Comparison of ENCODE assay signal across 19 mouse cellular contexts in the genomic region with DNA sequence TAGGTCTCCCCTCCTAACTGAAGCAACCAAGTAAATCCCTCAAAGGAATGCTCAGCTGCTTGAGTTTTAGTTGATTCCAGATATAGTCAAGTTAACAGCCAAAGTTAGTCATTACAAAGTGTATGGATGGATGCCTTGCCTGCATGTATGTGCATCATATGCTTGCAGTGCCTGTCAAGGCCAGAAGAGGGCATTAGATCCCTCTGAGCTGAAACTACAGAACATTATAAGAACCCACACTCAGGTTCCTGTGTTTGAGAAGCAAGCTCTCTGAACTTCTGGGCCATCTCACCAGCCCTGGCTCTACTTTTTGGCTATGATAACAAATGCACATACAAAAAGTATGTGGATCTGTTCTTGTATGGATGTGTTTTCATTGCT. TPM values are rescaled to one million over a fixed set of nuclear protein-coding genes. Genes with fewer than 3 reads are reported as not detected.
DNase-seq lines count a peak whose midpoint lies in the region; ATAC-seq and TF ChIP-seq lines count a peak whose summit lies in the region.
"Had no signal": no experiment of that assay in that cellular context is flagged by ENCODE, and none has a peak within 500 bp of the region (broad histone marks: within the 10 kb centered on the region; RNA-seq: fewer than 3 reads in every experiment).

No protein-coding gene starts in this region.

- no peaks in the 10 kb centered on the region for H3K27me3 ChIP-seq in hindbrain, postnatal 0 days (ENCODE audit: insufficient read depth, low read length)
- H3K27me3 ChIP-seq in hindbrain, embryonic 14.5 days (ENCODE audit: control insufficient read depth, insufficient read depth, low read length): no peaks in the 10 kb centered on the region
- H3K27me3 ChIP-seq in lung, embryonic 14.5 days (ENCODE audit: insufficient read depth, low read length): no peaks in the 10 kb centered on the region
- H3K27me3 ChIP-seq in MEL (ENCODE audit: control insufficient read depth in 1 of 2, insufficient read depth in 2 of 2, low read length in 2 of 2): no peaks in the 10 kb centered on the region
- H3K27me3 ChIP-seq in stomach, postnatal 0 days (ENCODE audit: control insufficient read depth, insufficient read depth, low read length): no peaks in the 10 kb centered on the region
- H3K27me3 ChIP-seq: embryonic facial prominence, embryonic 12.5 days; kidney, embryonic 15.5 days; limb, embryonic 13.5 days had no signal

- H3K27ac ChIP-seq in hindbrain, postnatal 0 days: no peak overlapping the region
- no peak overlapping the region for H3K27ac ChIP-seq in hindbrain, embryonic 14.5 days
- H3K27ac ChIP-seq in lung, embryonic 14.5 days (ENCODE audit: low read depth): no peak overlapping the region
- H3K27ac ChIP-seq in MEL (ENCODE audit: control insufficient read depth, low read depth, low read length): no peak overlapping the region
- H3K27ac ChIP-seq in stomach, postnatal 0 days (replicated peaks): no peak overlapping the region
- H3K27ac ChIP-seq: embryonic facial prominence, embryonic 12.5 days; kidney, embryonic 15.5 days; limb, embryonic 13.5 days had no signal

- ATAC-seq in hindbrain, postnatal 0 days: no peak
- ATAC-seq in hindbrain, embryonic 14.5 days (ENCODE audit: low FRiP score): no peak
- no peak for ATAC-seq in lung, embryonic 14.5 days (ENCODE audit: insufficient read depth)
- no peak for ATAC-seq in stomach, postnatal 0 days (ENCODE audit: low FRiP score, low TSS enrichment)

- H3K79me2 ChIP-seq in MEL (ENCODE audit: control insufficient read depth, insufficient read depth, low read length, poor library complexity): no peaks in the 10 kb centered on the region

- TF ChIP-seq POLR2A in MEL (IDR thresholded peaks at IDR 0.05; ENCODE audit: control insufficient read depth in 1 of 2, insufficient read depth in 1 of 2, low read depth in 1 of 2, low read length in 2 of 2, poor library complexity in 1 of 2): no peak

- no peaks in the 10 kb centered on the region for H3K4me1 ChIP-seq in hindbrain, postnatal 0 days (ENCODE audit: insufficient read depth, low read length)
- no peaks in the 10 kb centered on the region for H3K4me1 ChIP-seq in hindbrain, embryonic 14.5 days (replicated peaks; ENCODE audit: control insufficient read depth, insufficient read depth, low read length)
- H3K4me1 ChIP-seq in lung, embryonic 14.5 days (ENCODE audit: insufficient read depth): peaks cover 18% of the 10 kb centered on the region
- peaks cover 20 to 48% of the 10 kb centered on the region in 2 experiments for H3K4me1 ChIP-seq in MEL (ENCODE audit: control insufficient read depth in 1 of 2, insufficient read depth in 2 of 2, low read length in 2 of 2)
- no peaks in the 10 kb centered on the region for H3K4me1 ChIP-seq in stomach, postnatal 0 days (replicated peaks; ENCODE audit: control insufficient read depth, insufficient read depth)
- H3K4me1 ChIP-seq: limb, embryonic 13.5 days had no signal

- peak; percentile 40 for TF ChIP-seq CTCF in hindbrain, postnatal 0 days (IDR thresholded peaks at IDR 0.05; ENCODE audit: low read depth)
- TF ChIP-seq CTCF in lung, embryonic 14.5 days (IDR thresholded peaks at IDR 0.05; ENCODE audit: low read depth): peak; percentile 36
- TF ChIP-seq CTCF in MEL (IDR thresholded peaks at IDR 0.05 in 2 of 3, conservative IDR thresholded peaks at IDR 0.05 in 1 of 3; ENCODE audit: control insufficient read depth in 1 of 3, insufficient read depth in 1 of 3, low read depth in 2 of 3, low read length in 3 of 3, poor library complexity in 1 of 3, severe bottlenecking in 1 of 3): peak; percentile 24 to 49 (median 35)
- peak; percentile 38 for TF ChIP-seq CTCF in stomach, postnatal 0 days (IDR thresholded peaks at IDR 0.05; ENCODE audit: low read depth)

- H3K36me3 ChIP-seq in hindbrain, postnatal 0 days (ENCODE audit: insufficient read depth, low read length): peaks cover 16% of the 10 kb centered on the region
- no peaks in the 10 kb centered on the region; the same call in 1 of the 2 replicates for H3K36me3 ChIP-seq in hindbrain, embryonic 14.5 days (replicated peaks; ENCODE audit: control insufficient read depth, insufficient read depth)
- no peaks in the 10 kb centered on the region for H3K36me3 ChIP-seq in lung, embryonic 14.5 days (ENCODE audit: insufficient read depth)
- H3K36me3 ChIP-seq in MEL (ENCODE audit: control insufficient read depth in 1 of 2, insufficient read depth in 2 of 2, low read length in 2 of 2): peaks cover 0 to 26% of the 10 kb centered on the region in 2 experiments; a peak in 2 of 4 replicates
- H3K36me3 ChIP-seq in stomach, postnatal 0 days (ENCODE audit: control insufficient read depth, insufficient read depth, low read length): no peaks in the 10 kb centered on the region
- H3K36me3 ChIP-seq: embryonic facial prominence, embryonic 12.5 days; kidney, embryonic 15.5 days had no signal

- H3K4me2 ChIP-seq in hindbrain, postnatal 0 days (ENCODE audit: low read depth, low read length): no peak overlapping the region
- no peak overlapping the region for H3K4me2 ChIP-seq in hindbrain, embryonic 14.5 days (replicated peaks)
- no peak overlapping the region for H3K4me2 ChIP-seq in lung, embryonic 14.5 days
- H3K4me2 ChIP-seq in stomach, postnatal 0 days (replicated peaks; ENCODE audit: low read depth): no peak overlapping the region
- H3K4me2 ChIP-seq: embryonic facial prominence, embryonic 12.5 days; heart, embryonic 11.5 days; kidney, embryonic 15.5 days; limb, embryonic 13.5 days had no signal

- H3K9ac ChIP-seq in hindbrain, postnatal 0 days (replicated peaks; ENCODE audit: low read length): no peak overlapping the region
- H3K9ac ChIP-seq in hindbrain, embryonic 14.5 days: no peak overlapping the region
- no peak overlapping the region for H3K9ac ChIP-seq in lung, embryonic 14.5 days
- no peak overlapping the region for H3K9ac ChIP-seq in MEL (ENCODE audit: control insufficient read depth, low read depth, low read length, poor library complexity, severe bottlenecking)
- H3K9ac ChIP-seq in stomach, postnatal 0 days (ENCODE audit: low read length): no peak overlapping the region
- H3K9ac ChIP-seq: embryonic facial prominence, embryonic 12.5 days; kidney, embryonic 15.5 days; limb, embryonic 13.5 days had no signal

- no peak for TF ChIP-seq EP300 in MEL (IDR thresholded peaks at IDR 0.05; ENCODE audit: low read depth in 1 of 2, low read length in 2 of 2)
- TF ChIP-seq EP300 in stomach, postnatal 0 days (optimal IDR thresholded peaks at IDR 0.05): no peak

- no peak for DNase-seq in hindbrain, postnatal 0 days (ENCODE audit: low spot score)
- no peak for DNase-seq in hindbrain, embryonic 14.5 days (ENCODE audit: low spot score)
- DNase-seq in lung, embryonic 14.5 days: no peak
- DNase-seq in lung, postnatal 25 days (ENCODE audit: low spot score): no peak
- no peak for DNase-seq in MEL (ENCODE audit: low read depth, low spot score)
- no peak for DNase-seq in stomach, postnatal 0 days (ENCODE audit: low spot score)
- no peak for DNase-seq in cerebellum, adult 11 months
- DNase-seq: cerebellum, adult 9-10 months; gastrocnemius, postnatal 25 days; heart, postnatal 36 days; lung, adult 18-20 months; midbrain, embryonic 14.5 days; retina, postnatal 1 day; right cerebral cortex, postnatal 4 days had no signal

- H3K4me3 ChIP-seq in hindbrain, postnatal 0 days (ENCODE audit: low read length): no peak overlapping the region
- H3K4me3 ChIP-seq in hindbrain, embryonic 14.5 days (replicated peaks; ENCODE audit: low read length): no peak overlapping the region
- no peak overlapping the region for H3K4me3 ChIP-seq in lung, embryonic 14.5 days (ENCODE audit: low read depth, low read length)
- H3K4me3 ChIP-seq in MEL (ENCODE audit: control insufficient read depth in 1 of 2, insufficient read depth in 1 of 2, low read depth in 2 of 2, low read length in 2 of 2): no peak overlapping the region
- no peak overlapping the region for H3K4me3 ChIP-seq in stomach, postnatal 0 days (ENCODE audit: low read depth, low read length)
- H3K4me3 ChIP-seq: embryonic facial prominence, embryonic 12.5 days; kidney, embryonic 15.5 days; limb, embryonic 13.5 days had no signal

- no peaks in the 10 kb centered on the region for H3K9me3 ChIP-seq in hindbrain, postnatal 0 days (ENCODE audit: low read length)
- no peaks in the 10 kb centered on the region for H3K9me3 ChIP-seq in hindbrain, embryonic 14.5 days (ENCODE audit: control insufficient read depth, low read length)
- no peaks in the 10 kb centered on the region for H3K9me3 ChIP-seq in lung, embryonic 14.5 days (ENCODE audit: low read depth, low read length)
- H3K9me3 ChIP-seq in MEL (replicated peaks; ENCODE audit: insufficient read depth, low read length): no peaks in the 10 kb centered on the region
- no peaks in the 10 kb centered on the region for H3K9me3 ChIP-seq in stomach, postnatal 0 days (ENCODE audit: control insufficient read depth, low read length)
- H3K9me3 ChIP-seq: embryonic facial prominence, embryonic 12.5 days; kidney, embryonic 15.5 days had no signal

- no peak for TF ChIP-seq RAD21 in MEL (IDR thresholded peaks at IDR 0.05; ENCODE audit: low read depth, low read length)

RNA-seq across cellular contexts. Expression of gene Cd81, which starts 7.7 kb away (rescaled TPM):
- 758 and 776 TPM in 2 replicates for total RNA-seq in hindbrain, postnatal 0 days (2014; rRNA removed)
- polyA plus RNA-seq in hindbrain, postnatal 0 days (2015; fragmentation: Nextera tagmentation; extraction: Ambion mirVana): 708 and 751 TPM in 2 replicates
- 455 and 483 TPM in 2 replicates for polyA plus RNA-seq in hindbrain, embryonic 14.5 days (2014; fragmentation: Nextera tagmentation; extraction: Ambion mirVana)
- polyA plus RNA-seq in lung, embryonic 14.5 days (2014; fragmentation: Nextera tagmentation; extraction: Ambion mirVana): 654 and 667 TPM in 2 replicates
- total RNA-seq in MEL (2012; rRNA removed): 86.8 and 105 TPM in 2 replicates
- 100 to 1,000 TPM in 1 of 2 experiments, not detected in 1; 133 TPM for polyA plus RNA-seq in MEL (2012; ENCODE audit: insufficient read depth in 1 of 2, insufficient read length in 2 of 2, low read depth in 1 of 2, low replicate concordance in 2 of 2, missing spikeins in 1 of 2)
- 372 and 381 TPM in 2 replicates for polyA plus RNA-seq in stomach, postnatal 0 days (2015; fragmentation: Nextera tagmentation; extraction: Ambion mirVana)

RNA-seq across cellular contexts. Expression of gene Tssc4, which starts 24.2 kb away (rescaled TPM):
- total RNA-seq in hindbrain, postnatal 0 days (2014; rRNA removed): 106 and 118 TPM in 2 replicates
- 101 and 102 TPM in 2 replicates for polyA plus RNA-seq in hindbrain, postnatal 0 days (2015; fragmentation: Nextera tagmentation; extraction: Ambion mirVana)
- 56.8 and 62.8 TPM in 2 replicates for polyA plus RNA-seq in hindbrain, embryonic 14.5 days (2014; fragmentation: Nextera tagmentation; extraction: Ambion mirVana)
- polyA plus RNA-seq in lung, embryonic 14.5 days (2014; fragmentation: Nextera tagmentation; extraction: Ambion mirVana): 65.2 and 75.6 TPM in 2 replicates
- total RNA-seq in MEL (2012; rRNA removed): 63.9 and 76.9 TPM in 2 replicates
- 10 to 100 TPM in 1 of 2 experiments, not detected in 1; 75.6 TPM for polyA plus RNA-seq in MEL (2012; ENCODE audit: insufficient read depth in 1 of 2, insufficient read length in 2 of 2, low read depth in 1 of 2, low replicate concordance in 2 of 2, missing spikeins in 1 of 2)
- polyA plus RNA-seq in stomach, postnatal 0 days (2015; fragmentation: Nextera tagmentation; extraction: Ambion mirVana): 44.7 and 46.9 TPM in 2 replicates

RNA-seq across cellular contexts. Expression of gene Tspan32, which starts 40.0 kb away (rescaled TPM):
- total RNA-seq in hindbrain, postnatal 0 days (2014; rRNA removed): 0.16 and 0.29 TPM in 2 replicates
- polyA plus RNA-seq in hindbrain, postnatal 0 days (2015; fragmentation: Nextera tagmentation; extraction: Ambion mirVana): 0.40 and 0.71 TPM in 2 replicates
- polyA plus RNA-seq in hindbrain, embryonic 14.5 days (2014; fragmentation: Nextera tagmentation; extraction: Ambion mirVana): 0.43 and 0.82 TPM in 2 replicates
- 1.1 and 2.1 TPM in 2 replicates for polyA plus RNA-seq in lung, embryonic 14.5 days (2014; fragmentation: Nextera tagmentation; extraction: Ambion mirVana)
- 159 and 205 TPM in 2 replicates for total RNA-seq in MEL (2012; rRNA removed)
- polyA plus RNA-seq in MEL (2012; ENCODE audit: insufficient read depth in 1 of 2, insufficient read length in 2 of 2, low read depth in 1 of 2, low replicate concordance in 2 of 2, missing spikeins in 1 of 2): 100 to 1,000 TPM in 1 of 2 experiments, 10 to 100 TPM in 1; 53.5 to 212 TPM
- 0.61 and 0.98 TPM in 2 replicates for polyA plus RNA-seq in stomach, postnatal 0 days (2015; fragmentation: Nextera tagmentation; extraction: Ambion mirVana)

RNA-seq across cellular contexts. Expression of gene Trpm5, which starts 49.6 kb away (rescaled TPM):
- 2.1 and 3.0 TPM in 2 replicates for total RNA-seq in hindbrain, postnatal 0 days (2014; rRNA removed)
- 2.0 and 2.6 TPM in 2 replicates for polyA plus RNA-seq in hindbrain, postnatal 0 days (2015; fragmentation: Nextera tagmentation; extraction: Ambion mirVana)
- polyA plus RNA-seq in hindbrain, embryonic 14.5 days (2014; fragmentation: Nextera tagmentation; extraction: Ambion mirVana): 1.9 and 2.3 TPM in 2 replicates
- polyA plus RNA-seq in lung, embryonic 14.5 days (2014; fragmentation: Nextera tagmentation; extraction: Ambion mirVana): 4.7 and 5.7 TPM in 2 replicates
- total RNA-seq in MEL (2012; rRNA removed): 1.5 and 1.7 TPM in 2 replicates
- 1 to 10 TPM in 1 of 2 experiments, not detected in 1; 1.9 TPM for polyA plus RNA-seq in MEL (2012; ENCODE audit: insufficient read depth in 1 of 2, insufficient read length in 2 of 2, low read depth in 1 of 2, low replicate concordance in 2 of 2, missing spikeins in 1 of 2)
- 2.0 and 3.3 TPM in 2 replicates for polyA plus RNA-seq in stomach, postnatal 0 days (2015; fragmentation: Nextera tagmentation; extraction: Ambion mirVana)
- total RNA-seq: heart, postnatal 36 days had no signal
- polyA plus RNA-seq: cortical plate, adult 2 months had no signal

Comparison
In these comparisons a context has a peak if more than half of its experiments do, and no peak if none do; other contexts are left out.
1. RNA of gene Tspan32, which starts 40.0 kb away (polyA plus RNA-seq): 53.5 to 212 TPM in MEL; 1.1 to 2.1 TPM in lung, embryonic 14.5 days, 0.43 to 0.82 TPM in hindbrain, embryonic 14.5 days, 0.61 to 0.98 TPM in stomach, postnatal 0 days and 0.40 to 0.71 TPM in hindbrain, postnatal 0 days; every median in the first group is over 10 times any median in the second.
2. Peak in every context shown above with its lines, with median percentiles within 50 percentile points of each other: CTCF ChIP-seq.